Mouse (Mus musculus): ENCODE measurements around the gene Dhdds. TPM values are rescaled to one million over a fixed set of nuclear protein-coding genes. Genes with fewer than 3 reads are reported as not detected.

Gene Dhdds
- total and polyA plus RNA-seq, 3 experiments = 21.6 to 28.8 (median 28.3) TPM

GRCm38 (mm10) chr4:133968150-133968921, 32.4 kb downstream of the Dhdds start, which contains the start of gene Hmgn2:
Hmgn2 (minus strand) TSS chr4:133968650.
- WGBS = under 1% methylated on average over 42 of the region's 42 CpGs
- TF ChIP-seq EP300 (IDR thresholded peaks at IDR 0.05; ENCODE audit: insufficient read depth, low read depth, low read length) (no peak), CTCF (IDR thresholded peaks at IDR 0.05) (no peak), POLR2A (IDR thresholded peaks at IDR 0.05; ENCODE audit: insufficient read depth, low read depth, low read length) (no peak)
- no peaks in the 10 kb centered on the region for H3K27me3 ChIP-seq (ENCODE audit: control insufficient read depth, insufficient read depth, low read length)
- H3K9ac ChIP-seq (ENCODE audit: low read depth, low read length) = peak within 1 kb of the TSS; percentile 88
- no peaks in the 10 kb centered on the region for H3K79me2 ChIP-seq (replicated peaks; ENCODE audit: control insufficient read depth, insufficient read depth, low read length)
- peaks cover 7% of the 10 kb centered on the region for H3K36me3 ChIP-seq (ENCODE audit: control insufficient read depth, insufficient read depth, low read length)
- peak within 1 kb of the TSS; percentile 97 for H3K27ac ChIP-seq
- peak within 1 kb of the TSS; percentile 99 for H3K4me3 ChIP-seq
- DNase-seq = peak in 1 of 2 experiments; percentile 56
- no peaks in the 10 kb centered on the region for H3K4me1 ChIP-seq (ENCODE audit: control insufficient read depth, insufficient read depth, low read length)
- intact Hi-C loops (cut with DNase I) = loop anchor here (2.0 kb wide), 1 partner anchor 32 kb away; the partner anchor contains the start of gene Dhdds

GRCm38 (mm10) chr4:133967866-133968149, 32.9 kb downstream of the Dhdds start:
- peaks cover 7% of the 10 kb centered on the region for H3K36me3 ChIP-seq (ENCODE audit: control insufficient read depth, insufficient read depth, low read length)
- no peaks in the 10 kb centered on the region for H3K4me1 ChIP-seq (ENCODE audit: control insufficient read depth, insufficient read depth, low read length)
- under 1% methylated on average over 28 of the region's 29 CpGs for WGBS
- peak overlapping the region; percentile 97 for H3K27ac ChIP-seq
- no peaks in the 10 kb centered on the region for H3K79me2 ChIP-seq (replicated peaks; ENCODE audit: control insufficient read depth, insufficient read depth, low read length)
- peak; percentile 84 to 90 for DNase-seq
- H3K27me3 ChIP-seq (ENCODE audit: control insufficient read depth, insufficient read depth, low read length) = no peaks in the 10 kb centered on the region
- peak overlapping the region; percentile 88 for H3K9ac ChIP-seq (ENCODE audit: low read depth, low read length)
- intact Hi-C loops (cut with DNase I) = loop anchor here (2.0 kb wide), 2 partner anchors 33 to 37 kb away; partner anchors contain the start of gene Dhdds
- TF ChIP-seq POLR2A (IDR thresholded peaks at IDR 0.05; ENCODE audit: insufficient read depth, low read depth, low read length) (no peak; the same call in none of the 2 replicates), CTCF (IDR thresholded peaks at IDR 0.05) (no peak), EP300 (IDR thresholded peaks at IDR 0.05; ENCODE audit: insufficient read depth, low read depth, low read length) (no peak)
- H3K4me3 ChIP-seq = peak overlapping the region; percentile 99

DNA sequence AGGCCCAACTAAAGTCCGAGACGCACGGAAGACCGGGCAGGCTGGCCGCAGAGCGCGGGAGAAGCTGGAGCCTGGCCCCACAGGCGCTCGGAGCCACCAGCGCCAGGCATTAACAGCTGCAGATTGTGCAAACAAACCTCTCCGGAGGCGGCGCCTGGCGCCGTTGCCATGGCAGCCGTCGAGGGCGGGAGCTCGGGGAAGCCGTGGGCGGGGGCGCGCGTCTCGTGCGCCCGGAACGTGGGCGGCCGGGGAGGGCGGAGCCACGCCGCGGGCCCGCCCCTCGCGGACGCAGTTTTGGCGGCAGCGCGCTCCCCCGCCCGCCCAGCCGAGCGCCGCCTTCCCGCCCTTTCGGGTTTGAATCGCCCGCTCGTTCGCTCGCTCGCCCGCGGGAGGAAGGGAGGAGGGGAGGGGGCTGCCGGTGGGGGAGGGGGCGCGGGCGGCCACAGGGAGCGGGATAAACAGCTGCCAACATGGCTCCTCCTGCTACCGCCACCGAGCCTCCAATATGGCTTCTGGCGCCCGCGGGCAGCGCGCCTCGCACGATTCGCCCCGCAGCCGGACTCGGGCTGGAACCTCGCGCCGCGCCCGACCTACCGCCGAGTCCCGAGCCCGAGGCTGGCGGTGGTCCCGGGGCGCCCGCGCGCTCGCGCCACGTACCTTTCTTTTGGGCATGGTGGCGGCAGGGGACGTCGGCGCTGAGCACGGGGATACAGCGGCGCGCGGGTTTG, 33.4 kb downstream of the Dhdds start:
- Histone ChIP-seq H3K79me2 (replicated peaks; ENCODE audit: control insufficient read depth, insufficient read depth, low read length) (no peaks in the 10 kb centered on the region), H3K9ac (ENCODE audit: low read depth, low read length) (peak overlapping the region; percentile 88), H3K27me3 (ENCODE audit: control insufficient read depth, insufficient read depth, low read length) (no peaks in the 10 kb centered on the region), H3K36me3 (ENCODE audit: control insufficient read depth, insufficient read depth, low read length) (peaks cover 7% of the 10 kb centered on the region), H3K4me1 (ENCODE audit: control insufficient read depth, insufficient read depth, low read length) (no peaks in the 10 kb centered on the region), H3K4me3 (peak overlapping the region; percentile 99), H3K27ac (peak overlapping the region; percentile 97)
- TF ChIP-seq CTCF (IDR thresholded peaks at IDR 0.05) (peak; percentile 38), EP300 (IDR thresholded peaks at IDR 0.05; ENCODE audit: insufficient read depth, low read depth, low read length) (0 out of 2 replicates have a peak, but pooled peaks have one; percentile 29), POLR2A (IDR thresholded peaks at IDR 0.05; ENCODE audit: insufficient read depth, low read depth, low read length) (peak; percentile 68)
- DNase-seq = peak; percentile 99
- WGBS = under 1% methylated on average over 87 of the region's 101 CpGs
- intact Hi-C loops (cut with DNase I) = loop anchor here (2.0 kb wide), 1 partner anchor 37 kb away; no protein-coding TSS in a partner anchor

GRCm38 (mm10) chr4:133966271-133966940, 34.3 kb downstream of the Dhdds start:
- TF ChIP-seq POLR2A (IDR thresholded peaks at IDR 0.05; ENCODE audit: insufficient read depth, low read depth, low read length) (no peak), EP300 (IDR thresholded peaks at IDR 0.05; ENCODE audit: insufficient read depth, low read depth, low read length) (no peak), CTCF (IDR thresholded peaks at IDR 0.05) (no peak)
- H3K27me3 ChIP-seq (ENCODE audit: control insufficient read depth, insufficient read depth, low read length) = no peaks in the 10 kb centered on the region
- no peaks in the 10 kb centered on the region for H3K79me2 ChIP-seq (replicated peaks; ENCODE audit: control insufficient read depth, insufficient read depth, low read length)
- peak overlapping the region; percentile 62 for H3K9ac ChIP-seq (ENCODE audit: low read depth, low read length)
- DNase-seq = no peak
- peak overlapping the region; percentile 68 for H3K27ac ChIP-seq
- 32% methylated on average over 12 of the region's 12 CpGs for WGBS
- peak overlapping the region; percentile 48 for H3K4me3 ChIP-seq
- H3K36me3 ChIP-seq (ENCODE audit: control insufficient read depth, insufficient read depth, low read length) = peaks cover 7% of the 10 kb centered on the region
- no peaks in the 10 kb centered on the region for H3K4me1 ChIP-seq (ENCODE audit: control insufficient read depth, insufficient read depth, low read length)
- intact Hi-C loops (cut with DNase I) = loop anchor here (1.0 to 2.0 kb wide), 2 partner anchors 36 to 55 kb away; no protein-coding TSS in a partner anchor

GRCm38 (mm10) chr4:133962566-133962965, 38.2 kb downstream of the Dhdds start:
- Histone ChIP-seq H3K36me3 (ENCODE audit: control insufficient read depth, insufficient read depth, low read length) (peaks cover 7% of the 10 kb centered on the region), H3K4me3 (no peak overlapping the region), H3K79me2 (replicated peaks; ENCODE audit: control insufficient read depth, insufficient read depth, low read length) (no peaks in the 10 kb centered on the region), H3K9ac (ENCODE audit: low read depth, low read length) (no peak overlapping the region), H3K27me3 (ENCODE audit: control insufficient read depth, insufficient read depth, low read length) (no peaks in the 10 kb centered on the region), H3K27ac (no peak overlapping the region), H3K4me1 (ENCODE audit: control insufficient read depth, insufficient read depth, low read length) (no peaks in the 10 kb centered on the region)
- no peak for DNase-seq
- TF ChIP-seq EP300 (IDR thresholded peaks at IDR 0.05; ENCODE audit: insufficient read depth, low read depth, low read length) = no peak
- no peak for TF ChIP-seq CTCF (IDR thresholded peaks at IDR 0.05)
- TF ChIP-seq POLR2A (IDR thresholded peaks at IDR 0.05; ENCODE audit: insufficient read depth, low read depth, low read length) = no peak
- WGBS = 84% methylated on average over 7 of the region's 7 CpGs
- intact Hi-C loops (cut with DNase I) = no loop called here
